Comparison of ENCODE assay signal across 8 mouse cellular contexts in genomic region chr11:60311025-60311854, GRCm38 (mm10). TPM values are rescaled to one million over a fixed set of nuclear protein-coding genes. Genes with fewer than 3 reads are reported as not detected.
DNase-seq lines count a peak whose midpoint lies in the region; ATAC-seq and TF ChIP-seq lines count a peak whose summit lies in the region.

No protein-coding gene starts in this region.

- H3K27me3 ChIP-seq in liver, embryonic 15.5 days, result no peaks in the 10 kb centered on the region

- H3K4me3 ChIP-seq in liver, embryonic 15.5 days (replicated peaks), result no peak overlapping the region
- no peak overlapping the region for H3K4me3 ChIP-seq in olfactory bulb, adult 2 months (ENCODE audit: insufficient read depth, low read depth, low read length)

- no peak for TF ChIP-seq CTCF in olfactory bulb, adult 2 months (IDR thresholded peaks at IDR 0.05; ENCODE audit: insufficient read depth, low read depth, low read length)

- no peaks in the 10 kb centered on the region for H3K9me3 ChIP-seq in liver, embryonic 15.5 days (replicated peaks)

- H3K36me3 ChIP-seq in liver, embryonic 15.5 days (replicated peaks), result no peaks in the 10 kb centered on the region

- DNase-seq in urinary bladder, postnatal 14 days (ENCODE audit: low spot score), result peak; percentile 64
- DNase-seq in urinary bladder, adult 18-20 months (ENCODE audit: low spot score in 2 of 2), result no peak
- peak; percentile 80 to 86 for DNase-seq in frontal cortex, adult 2 months (ENCODE audit: extremely low spot score in 1 of 2, low spot score in 1 of 2)
- peak; percentile 74 for DNase-seq in heart, postnatal 36 days
- peak; percentile 72 to 90 for DNase-seq in layer of hippocampus, adult 18-20 months (ENCODE audit: low spot score in 2 of 2)
- no peak for DNase-seq in thymus, postnatal 4 days

- H3K4me2 ChIP-seq in liver, embryonic 15.5 days, result no peak overlapping the region

- TF ChIP-seq POLR2A in olfactory bulb, adult 2 months (IDR thresholded peaks at IDR 0.05; ENCODE audit: insufficient read depth, low read depth, low read length), result no peak

- no peak overlapping the region for H3K9ac ChIP-seq in liver, embryonic 15.5 days

- ATAC-seq in liver, embryonic 15.5 days (ENCODE audit: insufficient read depth), result no peak

- H3K27ac ChIP-seq in liver, embryonic 15.5 days (replicated peaks), result peak overlapping the region; percentile 53
- peak overlapping the region; percentile 32 for H3K27ac ChIP-seq in olfactory bulb, adult 2 months (ENCODE audit: insufficient read depth, low read depth, low read length)

- WGBS in liver, embryonic 15.5 days (ENCODE audit: insufficient replicate concordance), result 32% methylated on average over 8 of the region's 8 CpGs
- 16% methylated on average over 8 of the region's 8 CpGs for WGBS in olfactory bulb, adult 2 months

- intact Hi-C loops in heart, postnatal 36 days (cut with DNase I), result no loop called here

- peaks cover 32% of the 10 kb centered on the region for H3K4me1 ChIP-seq in liver, embryonic 15.5 days (replicated peaks)
- H3K4me1 ChIP-seq in olfactory bulb, adult 2 months (ENCODE audit: control insufficient read depth, insufficient read depth, low read length), result peaks cover 14% of the 10 kb centered on the region

RNA-seq across cellular contexts. Expression of gene Tom1l2, which starts 41.5 kb away (rescaled TPM):
- polyA plus RNA-seq in frontal cortex, adult 2 months (2012; rRNA removed), result 187 and 204 TPM in 2 replicates
- 100 to 1,000 TPM; 101 to 113 TPM for total RNA-seq in heart, postnatal 36 days (2021)
- 100 to 1,000 TPM; 191 to 195 TPM for total RNA-seq in layer of hippocampus, adult 18-20 months (2021)
- 5.3 and 5.8 TPM in 2 replicates for polyA plus RNA-seq in liver, embryonic 15.5 days (2015; fragmentation: Nextera tagmentation; extraction: Ambion mirVana)
- polyA plus RNA-seq in olfactory bulb, adult 2 months (2012; ENCODE audit: insufficient read depth, insufficient read length, low replicate concordance, missing spikeins), result 119 TPM in 1 of 2 replicates, not detected in the other

RNA-seq across cellular contexts. Expression of gene Drc3, which starts 41.9 kb away (rescaled TPM):
- 11.7 and 12.5 TPM in 2 replicates for polyA plus RNA-seq in frontal cortex, adult 2 months (2012; rRNA removed)
- 1 to 10 TPM; 2.4 to 2.5 TPM for total RNA-seq in heart, postnatal 36 days (2021)
- total RNA-seq in layer of hippocampus, adult 18-20 months (2021), result 1 to 10 TPM; 7.3 to 7.9 TPM
- 0.25 and 0.48 TPM in 2 replicates for polyA plus RNA-seq in liver, embryonic 15.5 days (2015; fragmentation: Nextera tagmentation; extraction: Ambion mirVana)
- polyA plus RNA-seq in olfactory bulb, adult 2 months (2012; ENCODE audit: insufficient read depth, insufficient read length, low replicate concordance, missing spikeins), result not detected in 2 replicates

Comparison
In these comparisons a context has a peak if more than half of its experiments do, and no peak if none do; other contexts are left out.
1. DNase-seq: peak in urinary bladder, postnatal 14 days (single experiment), frontal cortex, adult 2 months (2 of 2), heart, postnatal 36 days (2 of 2) and layer of hippocampus, adult 18-20 months (2 of 2); none in urinary bladder, adult 18-20 months (0 of 2) and thymus, postnatal 4 days (single experiment).